Comparison of ENCODE assay signal across 9 mouse cellular contexts in genomic region chr17:83138493-83139417, GRCm38 (mm10).
A peak's percentile ranks its signal among the peaks of the same experiment; 100 is the strongest.
DNase-seq lines count a peak whose midpoint lies in the region; ATAC-seq and TF ChIP-seq lines count a peak whose summit lies in the region.
"Had no signal": no experiment of that assay in that cellular context is flagged by ENCODE, and none has a peak within 500 bp of the region (broad histone marks: within the 10 kb centered on the region; RNA-seq: fewer than 3 reads in every experiment).

No protein-coding gene starts in this region.

- H3K4me3 ChIP-seq in heart, embryonic 11.5 days (ENCODE audit: low read depth, low read length): no peak overlapping the region
- H3K4me3 ChIP-seq in embryonic facial prominence, embryonic 12.5 days: no peak overlapping the region
- H3K4me3 ChIP-seq in intestine, embryonic 16.5 days (ENCODE audit: low read length): no peak overlapping the region
- no peak overlapping the region for H3K4me3 ChIP-seq in left cerebral cortex, adult 2 months
- H3K4me3 ChIP-seq: erythroblast, embryonic 14.5 days had no signal

- H3K4me1 ChIP-seq in heart, embryonic 11.5 days (ENCODE audit: control insufficient read depth, insufficient read depth, low read length): 0 out of 2 replicates have a peak, but pooled peaks cover 2% of the 10 kb centered on the region
- peaks cover 28% of the 10 kb centered on the region for H3K4me1 ChIP-seq in embryonic facial prominence, embryonic 12.5 days
- H3K4me1 ChIP-seq in intestine, embryonic 16.5 days (ENCODE audit: control insufficient read depth, insufficient read depth, low read length): peaks cover 14% of the 10 kb centered on the region

- H3K27ac ChIP-seq in heart, embryonic 11.5 days (ENCODE audit: low read depth, low read length): 0 out of 2 replicates have a peak overlapping the region, but pooled peaks have one; percentile 24
- peak overlapping the region; percentile 54 for H3K27ac ChIP-seq in embryonic facial prominence, embryonic 12.5 days
- H3K27ac ChIP-seq in intestine, embryonic 16.5 days (ENCODE audit: low read length): peak overlapping the region; percentile 41
- no peak overlapping the region for H3K27ac ChIP-seq in left cerebral cortex, adult 2 months

- no peaks in the 10 kb centered on the region for H3K9me3 ChIP-seq in heart, embryonic 11.5 days (replicated peaks; ENCODE audit: control insufficient read depth, low read length)
- no peaks in the 10 kb centered on the region for H3K9me3 ChIP-seq in embryonic facial prominence, embryonic 12.5 days
- no peaks in the 10 kb centered on the region for H3K9me3 ChIP-seq in intestine, embryonic 16.5 days (ENCODE audit: control insufficient read depth, low read length)

- H3K4me2 ChIP-seq in heart, embryonic 11.5 days: no peak overlapping the region
- H3K4me2 ChIP-seq in embryonic facial prominence, embryonic 12.5 days (replicated peaks): no peak overlapping the region
- no peak overlapping the region for H3K4me2 ChIP-seq in intestine, embryonic 16.5 days (ENCODE audit: low read depth, low read length)

- no peak overlapping the region for H3K9ac ChIP-seq in heart, embryonic 11.5 days (ENCODE audit: low read depth, low read length)
- no peak overlapping the region for H3K9ac ChIP-seq in embryonic facial prominence, embryonic 12.5 days
- peak overlapping the region; percentile 24; the same call in 1 of the 2 replicates for H3K9ac ChIP-seq in intestine, embryonic 16.5 days (ENCODE audit: low read depth, low read length)

- no peaks in the 10 kb centered on the region for H3K36me3 ChIP-seq in heart, embryonic 11.5 days (ENCODE audit: control insufficient read depth, insufficient read depth, low read length)
- no peaks in the 10 kb centered on the region for H3K36me3 ChIP-seq in embryonic facial prominence, embryonic 12.5 days
- no peaks in the 10 kb centered on the region for H3K36me3 ChIP-seq in intestine, embryonic 16.5 days (ENCODE audit: control insufficient read depth, insufficient read depth, low read length)

- DNase-seq in heart, postnatal 14 days: no peak
- DNase-seq in mesoderm, embryonic 11.5 days (ENCODE audit: low read depth, low spot score): peak; percentile 76
- no peak for DNase-seq in urinary bladder, postnatal 14 days (ENCODE audit: low spot score)
- no peak for DNase-seq in cerebellum, postnatal 10 days
- no peak for DNase-seq in left cerebral cortex, adult 2 months (ENCODE audit: extremely low spot score in 1 of 2, low spot score in 2 of 2)

- H3K27me3 ChIP-seq in heart, embryonic 11.5 days (ENCODE audit: control insufficient read depth, insufficient read depth, low read length): no peaks in the 10 kb centered on the region
- 0 out of 2 replicates have a peak, but pooled peaks cover 10% of the 10 kb centered on the region for H3K27me3 ChIP-seq in embryonic facial prominence, embryonic 12.5 days
- peaks cover 3% of the 10 kb centered on the region; the same call in 1 of the 2 replicates for H3K27me3 ChIP-seq in intestine, embryonic 16.5 days (replicated peaks; ENCODE audit: control insufficient read depth, insufficient read depth, low read length)

- no peak for TF ChIP-seq CTCF in left cerebral cortex, adult 2 months (IDR thresholded peaks at IDR 0.05)

- intact Hi-C loops in heart, postnatal 14 days (cut with DNase I): no loop called here
- intact Hi-C loops in left cerebral cortex, adult 2 months (cut with DNase I): no loop called here

- no peak for ATAC-seq in heart, embryonic 11.5 days (replicated peaks; ENCODE audit: insufficient number of reproducible peaks, low FRiP score, low TSS enrichment)
- no peak for ATAC-seq in embryonic facial prominence, embryonic 12.5 days (ENCODE audit: insufficient number of reproducible peaks, insufficient read depth, low FRiP score, low TSS enrichment)
- peak; percentile 45; the same call in 1 of the 2 replicates for ATAC-seq in intestine, embryonic 16.5 days

- 45% methylated on average over 11 of the region's 11 CpGs for WGBS in heart, embryonic 11.5 days (ENCODE audit: insufficient replicate concordance)
- WGBS in embryonic facial prominence, embryonic 12.5 days: 26% methylated on average over 11 of the region's 11 CpGs
- 32% methylated on average over 11 of the region's 11 CpGs for WGBS in intestine, embryonic 16.5 days
